Mouse (Mus musculus) stomach, postnatal 0 days (tissue): ENCODE measurements at regions not wholly inside any gene's neighbourhood (a gene's known extent, or its start where the extent isn't known, plus 50 kb on each side); places are given as distances from the start of the nearest gene placed in this dataset.

Source experiments
- CTCF ChIP-seq: IDR thresholded peaks from 2 replicates; pipeline ENCODE4 v1.5.1; 2016; ENCODE audit warnings: antibody characterized with exemption, low read depth, mild to moderate bottlenecking, moderate library complexity
- EP300 ChIP-seq: optimal IDR thresholded peaks from 2 replicates; pipeline ENCODE3; 2016; ENCODE audit warnings: antibody characterized with exemption

GRCm38 (mm10) chr6:39258656-39259055 is 52.1 kb upstream of the Kdm7a start:
- TF ChIP-seq CTCF (no peak), EP300 (no peak)
